Mouse (Mus musculus) C2C12 (cell line): ENCODE measurements around the gene Slc22a2. TPM values are rescaled to one million over a fixed set of nuclear protein-coding genes. Genes with fewer than 3 reads are reported as not detected.

Experiments
- H3K27me3 ChIP-seq: one replicate; pipeline ENCODE4 v1.6.1; 2011; ENCODE audit not compliant: control insufficient read depth, insufficient read depth, insufficient read length
- H3K36me3 ChIP-seq: one replicate; pipeline ENCODE4 v1.6.1; 2011; ENCODE audit not compliant: control insufficient read depth, insufficient read depth
- H3K4me3 ChIP-seq: one replicate; pipeline ENCODE4 v1.5.1; 2011; ENCODE audit warnings: mild to moderate bottlenecking, control low read depth; ENCODE audit not compliant: poor library complexity, insufficient read depth, severe bottlenecking
- H3K79me2 ChIP-seq: one replicate; pipeline ENCODE4 v1.6.1; 2011; ENCODE audit not compliant: control insufficient read depth, insufficient read depth
- H3K79me3 ChIP-seq: one replicate; pipeline ENCODE4 v1.6.1; 2011; ENCODE audit warnings: low read depth, control low read depth
- H3ac ChIP-seq: one replicate; pipeline ENCODE3; 2011; ENCODE audit warnings: low read depth; ENCODE audit not compliant: control insufficient read depth, insufficient read length
- CEBPB ChIP-seq: IDR thresholded peaks from one replicate; pipeline ENCODE4 v1.6.1; 2011; ENCODE audit warnings: low read depth, mild to moderate bottlenecking, control low read depth, moderate library complexity
- CTCF ChIP-seq: IDR thresholded peaks from one replicate; pipeline ENCODE4 v1.5.1; 2011; ENCODE audit not compliant: control insufficient read depth, insufficient read depth, insufficient read length
- FOSL1 ChIP-seq: IDR thresholded peaks from one replicate; pipeline ENCODE4 v1.8.0; 2011; ENCODE audit warnings: mild to moderate bottlenecking, low read length; ENCODE audit not compliant: poor library complexity, insufficient read depth, severe bottlenecking
- MAX ChIP-seq: IDR thresholded peaks from one replicate; pipeline ENCODE4 v1.6.1; 2011; ENCODE audit warnings: mild to moderate bottlenecking, control low read depth
- MYOD1 ChIP-seq: IDR thresholded peaks from one replicate; pipeline ENCODE4 v1.6.1; 2011; ENCODE audit warnings: low read depth; ENCODE audit not compliant: control insufficient read depth, insufficient read length
- MYOG ChIP-seq: IDR thresholded peaks from one replicate; pipeline ENCODE4 v1.6.1; 2011; ENCODE audit not compliant: control insufficient read depth, insufficient read length; ENCODE audit errors: extremely low read depth
- USF1 ChIP-seq: IDR thresholded peaks from one replicate; pipeline ENCODE4 v1.6.1; 2011; ENCODE audit warnings: low read depth, mild to moderate bottlenecking, control low read depth, moderate library complexity
- polyA plus RNA-seq: library from polyadenylated mRNA; unstranded; fragments of >200 nt; fragmentation: generic; extraction: Trizol; gene quantifications from one replicate; pipeline ENCODE4 v1.2.1, GENCODE M21; 2012; ENCODE audit warnings: missing spikeins

Slc22a2 gene
- polyA plus RNA-seq, 1 experiment, result not detected

- Histone ChIP-seq H3ac (no peak overlapping the region), H3K27me3 (no peaks in the 10 kb centered on the region)
- no peak for TF ChIP-seq MYOG
Measured at GRCm38 (mm10) chr17:12639585-12639984, 55.7 kb downstream of the Slc22a2 start.

GRCm38 (mm10) chr17:12641087-12641486 lies 57.2 kb downstream of the Slc22a2 start:
- Histone ChIP-seq H3K79me2 (no peaks in the 10 kb centered on the region), H3ac (no peak overlapping the region)
- no peak for TF ChIP-seq MYOG
- no peak for TF ChIP-seq FOSL1
- no peak for TF ChIP-seq MAX
- TF ChIP-seq CTCF, result no peak
- TF ChIP-seq MYOD1, result no peak
- TF ChIP-seq CEBPB, result no peak

More at GRCm38 (mm10) chr17:12639585-12639984, 55.7 kb downstream of the Slc22a2 start:
- H3K79me3 ChIP-seq, result no peaks in the 10 kb centered on the region
- H3K4me3 ChIP-seq, result no peak overlapping the region
- no peaks in the 10 kb centered on the region for H3K36me3 ChIP-seq
- H3K79me2 ChIP-seq, result no peaks in the 10 kb centered on the region

DNA sequence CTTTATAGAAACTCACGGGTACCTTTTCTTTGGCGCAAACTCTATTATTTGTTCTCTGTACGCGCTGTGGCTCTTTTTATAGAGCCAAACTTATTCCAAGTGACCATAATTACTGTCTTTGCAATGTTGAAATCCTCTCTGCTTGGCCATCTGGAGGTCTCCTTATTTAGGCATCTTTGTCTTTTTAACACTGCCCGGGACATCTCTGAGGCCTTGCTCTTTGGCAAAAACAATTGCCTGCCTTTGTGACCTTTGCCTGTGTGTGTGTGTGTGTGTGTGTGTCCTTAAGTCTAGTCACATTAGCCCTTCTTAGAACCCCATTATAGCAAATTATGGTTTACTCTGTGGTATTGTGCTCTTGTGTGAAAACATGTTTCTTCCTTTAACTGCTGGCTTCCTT lies 61.5 kb downstream of the Slc22a2 start:
- H3K4me3 ChIP-seq, result no peak overlapping the region
- TF ChIP-seq CTCF (no peak), USF1 (no peak), MAX (no peak), MYOG (no peak), CEBPB (no peak), MYOD1 (no peak), FOSL1 (no peak)

More at GRCm38 (mm10) chr17:12641087-12641486, 57.2 kb downstream of the Slc22a2 start:
- no peaks in the 10 kb centered on the region for H3K36me3 ChIP-seq
- H3K4me3 ChIP-seq, result no peak overlapping the region
- no peaks in the 10 kb centered on the region for H3K79me3 ChIP-seq
- no peaks in the 10 kb centered on the region for H3K27me3 ChIP-seq

GRCm38 (mm10) chr17:12652604-12653003 lies 68.7 kb downstream of the Slc22a2 start:
- no peak overlapping the region for H3K4me3 ChIP-seq
- no peaks in the 10 kb centered on the region for H3K79me3 ChIP-seq
- peaks cover 47% of the 10 kb centered on the region for H3K27me3 ChIP-seq
- H3K79me2 ChIP-seq, result no peaks in the 10 kb centered on the region
- no peaks in the 10 kb centered on the region for H3K36me3 ChIP-seq
- TF ChIP-seq MYOD1 (no peak), USF1 (no peak), FOSL1 (no peak)
- H3ac ChIP-seq, result no peak overlapping the region

More for the DNA sequence above, 61.5 kb downstream of the Slc22a2 start:
- H3K79me3 ChIP-seq, result no peaks in the 10 kb centered on the region
- H3ac ChIP-seq, result no peak overlapping the region
- no peaks in the 10 kb centered on the region for H3K79me2 ChIP-seq
- H3K27me3 ChIP-seq, result peaks cover 16% of the 10 kb centered on the region
- H3K36me3 ChIP-seq, result no peaks in the 10 kb centered on the region

DNA sequence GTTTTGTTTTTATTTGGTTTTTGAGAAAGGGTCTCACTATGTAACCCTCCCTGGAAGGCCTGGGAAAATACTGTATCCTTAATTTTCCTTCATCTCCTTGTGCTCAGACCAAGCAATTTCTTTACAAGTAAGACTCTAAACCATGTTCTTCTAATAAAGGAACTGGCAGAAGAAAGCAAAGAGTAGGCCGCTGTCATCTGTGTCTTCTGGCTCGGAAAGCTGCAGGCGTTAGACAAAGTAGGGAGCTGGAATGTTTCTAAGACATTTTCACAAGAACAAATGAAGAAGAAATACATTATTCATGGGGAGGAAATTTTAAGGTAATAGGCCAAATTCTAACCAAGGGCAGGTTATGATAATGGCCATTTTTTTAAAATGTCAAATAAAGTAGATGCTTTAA lies 70.1 kb downstream of the Slc22a2 start:
- H3K4me3 ChIP-seq, result no peak overlapping the region
- peaks cover 46% of the 10 kb centered on the region for H3K27me3 ChIP-seq
- no peak for TF ChIP-seq MYOD1
- TF ChIP-seq CTCF, result no peak
- no peaks in the 10 kb centered on the region for H3K79me2 ChIP-seq
- no peaks in the 10 kb centered on the region for H3K36me3 ChIP-seq
- H3ac ChIP-seq, result no peak overlapping the region
- no peaks in the 10 kb centered on the region for H3K79me3 ChIP-seq

- Histone ChIP-seq H3ac (no peak overlapping the region), H3K4me3 (no peak overlapping the region), H3K27me3 (peaks cover 46% of the 10 kb centered on the region), H3K79me2 (no peaks in the 10 kb centered on the region), H3K79me3 (no peaks in the 10 kb centered on the region), H3K36me3 (no peaks in the 10 kb centered on the region)
- no peak for TF ChIP-seq FOSL1
Measured at GRCm38 (mm10) chr17:12655826-12656225, 71.9 kb downstream of the Slc22a2 start.

- H3K79me3 ChIP-seq, result no peaks in the 10 kb centered on the region
Measured at GRCm38 (mm10) chr17:12658784-12659183, 74.9 kb downstream of the Slc22a2 start.

More at GRCm38 (mm10) chr17:12658784-12659183, 74.9 kb downstream of the Slc22a2 start:
- Histone ChIP-seq H3K79me2 (no peaks in the 10 kb centered on the region), H3K36me3 (no peaks in the 10 kb centered on the region), H3K27me3 (peaks cover 54% of the 10 kb centered on the region), H3ac (no peak overlapping the region), H3K4me3 (no peak overlapping the region)
- TF ChIP-seq MYOD1 (no peak), MAX (no peak), CEBPB (no peak), CTCF (no peak), MYOG (no peak), USF1 (no peak)
